Mouse (Mus musculus): ENCODE data around the gene Asnsd1. TPM values are rescaled to one million over a fixed set of nuclear protein-coding genes. Genes with fewer than 3 reads are reported as not detected.

The Asnsd1 gene
- polyA plus RNA-seq, 1 experiment from 2014 or later = 91.9 TPM

- H3K27me3 ChIP-seq = no peaks in the 10 kb centered on the region
- H3K4me3 ChIP-seq (replicated peaks) = no peak overlapping the region
- H3K4me2 ChIP-seq = no peak overlapping the region
- WGBS = 97% methylated on average over 5 of the region's 5 CpGs
- no peaks in the 10 kb centered on the region for H3K4me1 ChIP-seq (replicated peaks)
- ATAC-seq (ENCODE audit: insufficient number of reproducible peaks, insufficient read depth, low FRiP score, low TSS enrichment, low read depth) = no peak
- peaks cover 14% of the 10 kb centered on the region for H3K36me3 ChIP-seq
- no peaks in the 10 kb centered on the region for H3K9me3 ChIP-seq
- H3K27ac ChIP-seq = no peak overlapping the region
- no peak overlapping the region for H3K9ac ChIP-seq (replicated peaks)
These were observed 27.6 kb downstream of the Asnsd1 start for GRCm38 (mm10) chr1:53324827-53325494.

GRCm38 (mm10) chr1:53324277-53324676, 28.3 kb downstream of the Asnsd1 start:
- no peak overlapping the region for H3K4me3 ChIP-seq (replicated peaks)
- WGBS = 98% methylated on average over 1 of the region's 1 CpGs
- no peaks in the 10 kb centered on the region for H3K4me1 ChIP-seq (replicated peaks)
- H3K27me3 ChIP-seq = no peaks in the 10 kb centered on the region
- no peak overlapping the region for H3K4me2 ChIP-seq
- no peak for ATAC-seq (ENCODE audit: insufficient number of reproducible peaks, insufficient read depth, low FRiP score, low TSS enrichment, low read depth)
- H3K27ac ChIP-seq = no peak overlapping the region
- no peak overlapping the region for H3K9ac ChIP-seq (replicated peaks)
- peaks cover 14% of the 10 kb centered on the region for H3K36me3 ChIP-seq
- no peaks in the 10 kb centered on the region for H3K9me3 ChIP-seq

GRCm38 (mm10) chr1:53323254-53323653, 29.3 kb downstream of the Asnsd1 start:
- H3K27me3 ChIP-seq = no peaks in the 10 kb centered on the region
- no peak for ATAC-seq (ENCODE audit: insufficient number of reproducible peaks, insufficient read depth, low FRiP score, low TSS enrichment, low read depth)
- no peak overlapping the region for H3K9ac ChIP-seq (replicated peaks)
- H3K9me3 ChIP-seq = no peaks in the 10 kb centered on the region
- no peak overlapping the region for H3K4me3 ChIP-seq (replicated peaks)
- no peaks in the 10 kb centered on the region for H3K4me1 ChIP-seq (replicated peaks)
- H3K4me2 ChIP-seq = no peak overlapping the region
- 92% methylated on average over 5 of the region's 5 CpGs for WGBS
- peaks cover 19% of the 10 kb centered on the region for H3K36me3 ChIP-seq
- no peak overlapping the region for H3K27ac ChIP-seq

- 96% methylated on average over 4 of the region's 4 CpGs for WGBS
- ATAC-seq (ENCODE audit: insufficient number of reproducible peaks, insufficient read depth, low FRiP score, low TSS enrichment, low read depth) = no peak
- Histone ChIP-seq H3K27ac (no peak overlapping the region), H3K4me2 (no peak overlapping the region), H3K36me3 (peaks cover 25% of the 10 kb centered on the region), H3K4me1 (replicated peaks) (no peaks in the 10 kb centered on the region), H3K9me3 (no peaks in the 10 kb centered on the region), H3K9ac (replicated peaks) (no peak overlapping the region), H3K4me3 (replicated peaks) (no peak overlapping the region), H3K27me3 (no peaks in the 10 kb centered on the region)
These were observed 30.7 kb downstream of the Asnsd1 start for GRCm38 (mm10) chr1:53321662-53322344.

GRCm38 (mm10) chr1:53312989-53313967, 39.3 kb downstream of the Asnsd1 start, which contains the start of gene Osgepl1:
Gene Osgepl1, plus strand, starts transcription at chr1:53313624.
- 2% methylated on average over 27 of the region's 27 CpGs for WGBS
- peak within 1 kb of the TSS; percentile 52 for H3K4me3 ChIP-seq (replicated peaks)
- H3K9ac ChIP-seq (replicated peaks) = peak within 1 kb of the TSS; percentile 72
- H3K4me2 ChIP-seq = peak within 1 kb of the TSS; percentile 60
- no peaks in the 10 kb centered on the region for H3K4me1 ChIP-seq (replicated peaks)
- peak within 1 kb of the TSS; percentile 87 for H3K27ac ChIP-seq
- no peaks in the 10 kb centered on the region for H3K27me3 ChIP-seq
- peak; percentile 88 for ATAC-seq (ENCODE audit: insufficient number of reproducible peaks, insufficient read depth, low FRiP score, low TSS enrichment, low read depth)
- H3K36me3 ChIP-seq = peaks cover 17% of the 10 kb centered on the region; the same call in 1 of the 2 replicates
- no peaks in the 10 kb centered on the region for H3K9me3 ChIP-seq

GRCm38 (mm10) chr1:53300506-53300905, 52.0 kb downstream of the Asnsd1 start:
- H3K27me3 ChIP-seq = no peaks in the 10 kb centered on the region
- 93% methylated on average over 4 of the region's 4 CpGs for WGBS
- no peak overlapping the region for H3K27ac ChIP-seq
- H3K4me1 ChIP-seq (replicated peaks) = peaks cover 6% of the 10 kb centered on the region; the same call in 1 of the 2 replicates
- no peaks in the 10 kb centered on the region for H3K9me3 ChIP-seq
- no peak overlapping the region for H3K4me2 ChIP-seq
- no peak overlapping the region for H3K4me3 ChIP-seq (replicated peaks)
- H3K9ac ChIP-seq (replicated peaks) = no peak overlapping the region
- H3K36me3 ChIP-seq = peaks cover 10% of the 10 kb centered on the region
- no peak for ATAC-seq (ENCODE audit: insufficient number of reproducible peaks, insufficient read depth, low FRiP score, low TSS enrichment, low read depth)

GRCm38 (mm10) chr1:53296581-53297383, 55.8 kb downstream of the Asnsd1 start, which contains the start of the genes Pms1, Ormdl1 and Gm28778:
Gene Pms1, minus strand, starts transcription at chr1:53297018.
Gene Ormdl1, plus strand, starts transcription at chr1:53297095.
Gene Gm28778, plus strand, starts transcription at chr1:53297111.
- Histone ChIP-seq H3K36me3 (peaks cover 13% of the 10 kb centered on the region), H3K9ac (replicated peaks) (peak within 1 kb of the TSS; percentile 81), H3K27me3 (no peaks in the 10 kb centered on the region), H3K4me2 (peak within 1 kb of the TSS; percentile 61), H3K27ac (peak within 1 kb of the TSS; percentile 90), H3K4me3 (replicated peaks) (peak within 1 kb of the TSS; percentile 77), H3K4me1 (replicated peaks) (peaks cover 6% of the 10 kb centered on the region; the same call in 1 of the 2 replicates), H3K9me3 (no peaks in the 10 kb centered on the region)
- peak; percentile 99 for ATAC-seq (ENCODE audit: insufficient number of reproducible peaks, insufficient read depth, low FRiP score, low TSS enrichment, low read depth)
- WGBS = under 1% methylated on average over 66 of the region's 66 CpGs

Other genes with a start within 250 kb of the Asnsd1 start
- gene 1700019A02Rik, start 165.1 kb downstream of the Asnsd1 start, polyA plus RNA-seq (2016; fragmentation: Nextera tagmentation; extraction: Ambion mirVana) = not detected in 2 replicates
- gene Pms1, start 55.7 kb downstream of the Asnsd1 start, polyA plus RNA-seq (2016; fragmentation: Nextera tagmentation; extraction: Ambion mirVana) = 29.9 and 31.1 TPM in 2 replicates
- gene Ormdl1, start 55.7 kb downstream of the Asnsd1 start, polyA plus RNA-seq (2016; fragmentation: Nextera tagmentation; extraction: Ambion mirVana) = 48.4 and 53.0 TPM in 2 replicates
- not detected in 2 replicates for gene Gm28778, start 55.6 kb downstream of the Asnsd1 start, polyA plus RNA-seq (2016; fragmentation: Nextera tagmentation; extraction: Ambion mirVana)
- gene Osgepl1, start 39.1 kb downstream of the Asnsd1 start, polyA plus RNA-seq (2016; fragmentation: Nextera tagmentation; extraction: Ambion mirVana) = 19.6 and 20.0 TPM in 2 replicates
- gene Asdurf, start 133 bp downstream of the Asnsd1 start, polyA plus RNA-seq (2016; fragmentation: Nextera tagmentation; extraction: Ambion mirVana) = 3.8 and 10.0 TPM in 2 replicates
- gene Gm28551, start 85 bp downstream of the Asnsd1 start, polyA plus RNA-seq (2016; fragmentation: Nextera tagmentation; extraction: Ambion mirVana) = 0.87 and 1.1 TPM in 2 replicates